In the genomic region with DNA sequence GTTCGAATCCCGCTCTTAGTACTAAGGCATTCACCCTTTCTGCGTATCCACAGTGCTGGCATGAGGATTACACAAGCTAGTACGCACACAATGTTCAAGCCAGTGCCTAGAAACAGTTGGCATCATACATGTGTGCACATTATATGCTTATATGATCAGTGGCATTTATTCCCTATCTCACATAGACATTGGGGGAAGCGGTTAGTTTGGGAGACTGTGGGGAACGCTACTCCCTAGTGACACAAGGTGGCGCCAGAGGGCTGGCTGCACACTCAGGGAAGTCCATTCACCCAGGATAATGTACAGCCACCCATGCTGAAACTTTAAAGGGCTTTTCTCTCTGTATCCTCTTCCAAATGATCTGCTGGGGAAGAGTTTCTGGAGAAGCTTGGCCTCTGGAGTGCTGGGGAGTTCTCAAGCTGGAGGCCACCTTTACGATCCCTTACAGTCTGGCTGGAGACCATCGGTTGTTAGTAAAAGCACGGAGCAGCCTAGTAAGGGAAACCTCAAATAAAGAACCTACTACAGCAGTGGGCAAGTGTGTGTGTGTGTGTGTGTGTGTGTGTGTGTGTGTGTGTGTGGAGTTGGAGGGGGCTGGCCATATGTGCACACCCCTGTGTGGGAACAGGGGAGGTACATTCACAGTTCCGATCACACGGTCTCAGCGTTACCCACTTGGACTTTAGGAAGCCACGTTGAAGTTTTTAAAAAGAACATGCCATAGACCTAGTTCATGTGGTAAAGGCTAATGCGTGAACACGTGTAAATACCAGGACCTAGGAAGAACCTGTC, we compare ENCODE assay signal across 8 mouse cellular contexts.
DNase-seq lines count a peak whose midpoint lies in the region; ATAC-seq and TF ChIP-seq lines count a peak whose summit lies in the region.

No protein-coding gene starts in this region.

- TF ChIP-seq CTCF in left cerebral cortex, adult 2 months (IDR thresholded peaks at IDR 0.05): peak; percentile 97

- H3K4me3 ChIP-seq in left cerebral cortex, adult 2 months: no peak overlapping the region

- H3K27ac ChIP-seq in left cerebral cortex, adult 2 months: no peak overlapping the region

- peak; percentile 100 for ATAC-seq in megakaryocyte progenitor cell, adult 5-6 weeks (replicated peaks; ENCODE audit: poor library complexity)

- intact Hi-C loops in left cerebral cortex, adult 2 months (cut with DNase I): loop anchor here (2.0 to 5.0 kb wide), 3 partner anchors 303 to 1245 kb away; no protein-coding TSS in a partner anchor

- DNase-seq in adrenal gland, adult 18-20 months (ENCODE audit: low spot score in 2 of 2): peak; percentile 66 to 72
- peak; percentile 50 for DNase-seq in cerebellum, adult 9-10 months
- DNase-seq in frontal cortex, postnatal 10 days (ENCODE audit: low spot score in 2 of 2): peak; percentile 31 to 74
- peak; percentile 22 for DNase-seq in hindlimb bud, embryonic 11.5 days (ENCODE audit: extremely low spot score, low read depth, low spot score)
- peak; percentile 68 to 75 for DNase-seq in left cerebral cortex, adult 2 months (ENCODE audit: extremely low spot score in 1 of 2, low spot score in 2 of 2)
- peak; percentile 35 to 37 for DNase-seq in right cerebral cortex, postnatal 36 days (ENCODE audit: low spot score in 2 of 2)
- DNase-seq in spleen, postnatal 36 days (ENCODE audit: low spot score in 2 of 2): no peak

Comparison
In these comparisons a context has a peak if more than half of its experiments do, and no peak if none do; other contexts are left out.
1. DNase-seq: peak in adrenal gland, adult 18-20 months (2 of 2), cerebellum, adult 9-10 months (single experiment), frontal cortex, postnatal 10 days (2 of 2), hindlimb bud, embryonic 11.5 days (single experiment), left cerebral cortex, adult 2 months (2 of 2) and right cerebral cortex, postnatal 36 days (2 of 2); none in spleen, postnatal 36 days (0 of 2).